Mouse (Mus musculus) hindbrain, postnatal 0 days (tissue): ENCODE results near the gene Arf1. TPM values are rescaled to one million over a fixed set of nuclear protein-coding genes. Genes with fewer than 3 reads are reported as not detected.
A peak's percentile ranks its signal among the peaks of the same experiment; 100 is the strongest.

Experiments used
- ATAC-seq: fragments of 200-750 bp; cut with Nextera tagmentation; 2 replicates; pipeline ENCODE4 v1.8.0; 2017; ENCODE audit warnings: mild to moderate bottlenecking, moderate TSS enrichment, moderate library complexity
- DNase-seq: peaks from one replicate; pipeline ENCODE4 v3.0.0-alpha.2; 2015; ENCODE audit warnings: low spot score
- H3K27ac ChIP-seq: fragments of 300-500 bp; sonication (generic); 2 replicates; pipeline ENCODE4 v1.5.1; 2014; ENCODE audit warnings: mild to moderate bottlenecking
- H3K27me3 ChIP-seq: fragments of 300-500 bp; sonication (generic); 2 replicates; pipeline ENCODE4 v1.6.1; 2014; ENCODE audit warnings: low read length, mixed read lengths; ENCODE audit not compliant: insufficient read depth
- H3K36me3 ChIP-seq: fragments of 300-500 bp; sonication (generic); 2 replicates; pipeline ENCODE4 v1.6.1; 2014; ENCODE audit warnings: low read length, mixed read lengths; ENCODE audit not compliant: insufficient read depth
- H3K4me1 ChIP-seq: fragments of 300-500 bp; sonication (generic); 2 replicates; pipeline ENCODE4 v1.6.1; 2014; ENCODE audit warnings: antibody characterized with exemption, low read length, mixed read lengths; ENCODE audit not compliant: insufficient read depth
- H3K4me2 ChIP-seq: fragments of 300-500 bp; sonication (generic); 2 replicates; pipeline ENCODE4 v1.6.1; 2014; ENCODE audit warnings: low read depth, mild to moderate bottlenecking, low read length, moderate library complexity, mixed read lengths
- H3K4me3 ChIP-seq: fragments of 300-500 bp; sonication (generic); 2 replicates; pipeline ENCODE4 v1.5.1; 2014; ENCODE audit warnings: low read length
- H3K9ac ChIP-seq: fragments of 300-500 bp; sonication (generic); replicated peaks from 2 replicates; pipeline ENCODE4 v1.6.1; 2014; ENCODE audit warnings: mild to moderate bottlenecking, low read length, moderate library complexity, mixed read lengths
- H3K9me3 ChIP-seq: fragments of 300-500 bp; sonication (generic); 2 replicates; pipeline ENCODE4 v1.6.1; 2016; ENCODE audit warnings: low read length, mixed read lengths
- CTCF ChIP-seq: IDR thresholded peaks from 2 replicates; pipeline ENCODE4 v1.5.1; 2016; ENCODE audit warnings: antibody characterized with exemption, control low read depth, low read depth
- WGBS: fragments of 180-500 bp; shearing (Covaris S2); extraction: QIAGEN DNeasy Blood & Tissue Kit; methylation state at CpG from one replicate; pipeline ENCODE4 v1.1.7; 2014; 5-methylcytosine and 5-hydroxymethylcytosine counted together
- polyA plus RNA-seq: library from polyadenylated mRNA; unstranded; fragments of >200 nt; fragmentation: Nextera tagmentation; extraction: Ambion mirVana; gene quantifications from 2 replicates; pipeline ENCODE4 v1.2.1, GENCODE M21; 2015
- total RNA-seq: library from RNA; depleted of rRNA; stranded (reverse); fragments of >200 nt; gene quantifications from 2 replicates; pipeline ENCODE4 v1.2.3, GENCODE M21; 2014; rRNA removed

Arf1 gene
- total and polyA plus RNA-seq, 2 experiments from 2014 or later, result 363 to 632 TPM

DNA sequence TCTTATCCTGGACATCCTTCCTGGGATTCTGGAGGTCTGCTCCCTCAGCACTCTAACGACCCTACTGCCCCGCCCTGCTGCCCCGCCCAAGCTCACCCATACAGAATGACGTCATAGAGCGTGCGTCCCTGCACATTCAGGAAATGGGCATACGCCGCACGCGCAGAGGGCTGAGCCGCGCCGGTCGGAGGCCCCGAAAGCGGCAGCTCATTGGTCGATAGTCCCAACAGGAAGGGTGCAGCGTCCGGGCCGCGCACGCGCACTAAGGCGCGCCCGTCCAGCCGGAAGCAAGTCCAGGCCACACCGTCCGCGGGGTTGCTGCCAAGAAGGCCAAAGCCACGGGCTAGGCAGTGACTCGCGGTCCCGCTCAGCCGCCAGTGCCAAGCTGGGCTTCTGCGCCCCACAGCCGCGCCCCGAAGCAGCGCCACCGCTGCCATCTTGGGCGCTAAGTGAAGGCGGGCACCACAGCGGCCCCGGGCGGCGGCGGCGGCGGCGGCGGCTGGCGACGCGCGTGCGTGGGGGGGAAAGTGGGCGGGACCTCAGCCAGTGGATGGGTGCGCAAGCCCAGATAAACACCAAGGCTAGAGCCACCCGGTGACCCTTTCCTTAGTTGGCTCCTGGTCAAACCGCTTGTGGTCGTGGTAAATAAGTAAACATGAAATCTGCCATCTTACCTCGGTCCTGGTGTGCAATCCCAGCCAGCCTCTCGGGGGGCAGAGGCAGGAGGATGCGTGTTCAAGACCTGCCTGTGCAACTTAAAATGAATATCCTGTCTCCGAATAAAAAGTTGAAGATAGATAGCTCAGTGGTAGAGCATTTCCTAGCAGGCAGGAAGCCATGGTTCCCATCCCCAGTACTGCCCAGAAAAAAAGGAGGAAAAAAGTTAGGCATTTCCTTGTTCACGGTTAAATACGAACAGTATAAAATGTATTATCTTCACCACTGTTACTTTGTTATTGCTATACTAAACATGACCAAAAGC lies 64.5 kb downstream of the Arf1 start, which contains the start of gene Iba57:
Iba57 (minus strand) TSS at position 485 of the 982 bp plus-strand sequence.
- ATAC-seq (peak; percentile 99), DNase-seq (peak; percentile 99)
- Histone ChIP-seq H3K27ac (peak within 1 kb of the TSS; percentile 98), H3K27me3 (no peaks in the 10 kb centered on the region), H3K4me1 (peaks cover 16% of the 10 kb centered on the region; the same call in 1 of the 2 replicates), H3K4me2 (peak within 1 kb of the TSS; percentile 75), H3K9ac (peak within 1 kb of the TSS; percentile 78), H3K4me3 (peak within 1 kb of the TSS; percentile 57), H3K36me3 (no peaks in the 10 kb centered on the region), H3K9me3 (no peaks in the 10 kb centered on the region)
- no peak; the same call in 1 of the 2 replicates for TF ChIP-seq CTCF
- WGBS, result 3% methylated on average over 59 of the region's 68 CpGs

DNA sequence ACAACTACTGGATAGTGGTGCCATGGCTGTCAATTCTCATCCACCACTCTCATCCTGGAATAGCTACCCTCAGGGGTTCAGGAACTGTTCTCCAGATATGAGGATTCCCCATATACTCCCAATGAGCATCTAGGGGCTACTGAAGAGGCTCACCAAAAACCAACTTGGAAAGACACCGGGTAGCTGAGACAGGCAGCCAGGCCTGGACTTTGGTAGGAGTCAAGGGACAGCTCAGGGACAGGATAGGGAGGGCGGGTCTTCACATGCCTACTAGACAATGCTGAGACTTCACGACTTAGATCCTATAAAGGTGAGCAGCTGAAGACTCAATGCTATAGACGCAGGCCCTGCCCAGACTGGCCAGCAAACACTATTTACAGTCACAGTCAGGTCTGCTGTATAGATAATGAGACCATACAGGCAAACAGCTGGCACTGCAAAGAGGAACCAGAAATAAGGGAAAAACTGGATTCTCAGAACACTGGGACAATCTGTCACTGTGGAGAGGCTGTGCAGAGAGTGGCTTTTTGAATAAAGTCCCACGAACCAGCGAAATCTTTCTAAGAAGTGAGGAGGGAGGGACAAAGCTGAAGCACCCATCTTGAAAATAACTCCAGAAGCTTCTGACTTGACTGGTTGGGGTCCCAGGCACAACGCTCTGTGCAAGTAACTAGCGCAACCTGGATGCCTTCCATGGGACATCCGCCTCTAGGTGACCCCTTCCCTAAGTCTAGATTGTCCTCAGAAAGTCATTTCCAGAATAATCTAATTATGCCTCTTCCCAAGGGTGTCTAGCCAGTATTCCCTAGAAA lies 65.4 kb downstream of the Arf1 start:
- ATAC-seq (no peak; the same call in 1 of the 2 replicates), DNase-seq (no peak)
- peak overlapping the region; percentile 57 for H3K4me3 ChIP-seq
- 59% methylated on average over 9 of the region's 9 CpGs for WGBS
- peaks cover 16% of the 10 kb centered on the region; the same call in 1 of the 2 replicates for H3K4me1 ChIP-seq
- H3K9ac ChIP-seq, result peak overlapping the region; percentile 78
- H3K27me3 ChIP-seq, result no peaks in the 10 kb centered on the region
- no peaks in the 10 kb centered on the region for H3K9me3 ChIP-seq
- no peak for TF ChIP-seq CTCF
- H3K4me2 ChIP-seq, result peak overlapping the region; percentile 75
- H3K36me3 ChIP-seq, result peaks cover 4% of the 10 kb centered on the region; the same call in 1 of the 2 replicates
- H3K27ac ChIP-seq, result peak overlapping the region; percentile 98; the same call in 1 of the 2 replicates

Other genes with a start within 250 kb of the Arf1 start
- 2.3 and 2.8 TPM in 2 replicates for gene Obscn, start 91.9 kb downstream of the Arf1 start, total RNA-seq
- gene Obscn, start 91.9 kb downstream of the Arf1 start, polyA plus RNA-seq, result 0.30 and 0.41 TPM in 2 replicates
- 13.3 and 14.8 TPM in 2 replicates for gene Iba57, start 64.5 kb downstream of the Arf1 start, total RNA-seq
- gene Iba57, start 64.5 kb downstream of the Arf1 start, polyA plus RNA-seq, result 9.3 and 10.7 TPM in 2 replicates
- 2.3 and 3.2 TPM in 2 replicates for gene Gjc2, start 45.1 kb downstream of the Arf1 start, total RNA-seq
- gene Gjc2, start 45.1 kb downstream of the Arf1 start, polyA plus RNA-seq, result 0.38 and 0.76 TPM in 2 replicates
- gene Guk1, start 36.1 kb downstream of the Arf1 start, total RNA-seq, result 124 TPM in 2 replicates
- gene Guk1, start 36.1 kb downstream of the Arf1 start, polyA plus RNA-seq, result 258 and 271 TPM in 2 replicates
- gene Mrpl55, start 25.8 kb downstream of the Arf1 start, total RNA-seq, result 88.3 and 90.6 TPM in 2 replicates
- 119 and 123 TPM in 2 replicates for gene Mrpl55, start 25.8 kb downstream of the Arf1 start, polyA plus RNA-seq
- 4.3 and 4.7 TPM in 2 replicates for gene 2310033P09Rik, start 19.9 kb downstream of the Arf1 start, total RNA-seq
- 24.8 and 29.2 TPM in 2 replicates for gene 2310033P09Rik, start 19.9 kb downstream of the Arf1 start, polyA plus RNA-seq
- 0.61 and 0.68 TPM in 2 replicates for gene Wnt3a, start 62.5 kb upstream of the Arf1 start, total RNA-seq
- 0.31 and 0.44 TPM in 2 replicates for gene Wnt3a, start 62.5 kb upstream of the Arf1 start, polyA plus RNA-seq
- 2.8 and 4.5 TPM in 2 replicates for gene Wnt9a, start 78.7 kb upstream of the Arf1 start, total RNA-seq
- 2.1 and 2.3 TPM in 2 replicates for gene Wnt9a, start 78.7 kb upstream of the Arf1 start, polyA plus RNA-seq
- gene Prss38, start 147.4 kb upstream of the Arf1 start, total RNA-seq, result not detected in 2 replicates
- not detected in 2 replicates for gene Prss38, start 147.4 kb upstream of the Arf1 start, polyA plus RNA-seq
- 35.5 and 37.5 TPM in 2 replicates for gene Jmjd4, start 221.8 kb upstream of the Arf1 start, total RNA-seq
- 21.2 and 22.9 TPM in 2 replicates for gene Jmjd4, start 221.8 kb upstream of the Arf1 start, polyA plus RNA-seq
- 406 and 413 TPM in 2 replicates for gene Snap47, start 222.9 kb upstream of the Arf1 start, total RNA-seq
- gene Snap47, start 222.9 kb upstream of the Arf1 start, polyA plus RNA-seq, result 512 and 537 TPM in 2 replicates
- 6.6 and 7.3 TPM in 2 replicates for gene Zfp867, start 244.2 kb upstream of the Arf1 start, total RNA-seq
- gene Zfp867, start 244.2 kb upstream of the Arf1 start, polyA plus RNA-seq, result 6.1 and 6.9 TPM in 2 replicates